Mouse (Mus musculus): ENCODE measurements around the gene Atxn10. TPM values are rescaled to one million over a fixed set of nuclear protein-coding genes. Genes with fewer than 3 reads are reported as not detected.

The Atxn10 gene
- polyA plus RNA-seq, 1 experiment from 2014 or later: 529 TPM

DNA sequence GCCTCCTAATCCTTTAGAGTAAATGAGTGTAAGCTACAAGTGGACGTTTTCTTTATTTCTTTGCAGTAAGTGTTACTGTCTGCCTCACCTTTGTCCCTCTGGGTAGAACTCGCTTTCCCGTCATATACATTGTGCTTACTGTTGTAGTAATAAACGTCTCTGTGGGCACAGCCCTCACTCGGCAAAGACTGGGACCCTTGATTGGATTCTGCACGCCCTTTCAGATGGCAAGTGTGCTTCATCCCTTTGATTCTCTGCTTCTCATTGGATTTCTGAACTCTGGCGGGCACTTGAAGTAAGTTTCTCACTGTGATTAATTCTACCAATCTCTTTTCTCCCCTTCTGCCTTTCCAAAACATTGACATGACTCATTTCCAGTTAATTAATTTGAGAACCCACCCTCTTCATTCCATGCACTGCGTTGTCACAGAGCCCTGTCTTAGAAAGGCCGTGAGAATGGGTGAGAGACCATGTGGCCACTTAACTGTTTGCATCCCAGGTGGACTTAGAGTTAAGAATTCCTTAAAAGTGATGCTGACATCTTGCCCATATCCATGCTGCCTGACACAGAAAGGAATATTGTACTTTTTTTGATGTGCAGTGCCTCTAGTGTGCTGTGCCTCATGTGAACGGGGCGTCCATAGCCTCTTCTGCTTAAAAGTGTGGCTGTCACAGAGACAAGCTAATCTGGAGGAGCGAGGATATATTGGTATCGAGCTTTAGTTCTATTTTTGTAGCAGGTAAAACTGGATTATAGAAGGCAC, 127.2 kb downstream of the Atxn10 start:
- Histone ChIP-seq H3K4me1 (peaks cover 65% of the 10 kb centered on the region), H3K9ac (no peak overlapping the region), H3K4me3 (no peak overlapping the region), H3K4me2 (no peak overlapping the region), H3K27ac (peak overlapping the region; percentile 72), H3K36me3 (replicated peaks) (no peaks in the 10 kb centered on the region), H3K27me3 (replicated peaks) (no peaks in the 10 kb centered on the region), H3K9me3 (no peaks in the 10 kb centered on the region)
- WGBS: 21% methylated on average over 13 of the region's 13 CpGs
- no peak for ATAC-seq (replicated peaks)

DNA sequence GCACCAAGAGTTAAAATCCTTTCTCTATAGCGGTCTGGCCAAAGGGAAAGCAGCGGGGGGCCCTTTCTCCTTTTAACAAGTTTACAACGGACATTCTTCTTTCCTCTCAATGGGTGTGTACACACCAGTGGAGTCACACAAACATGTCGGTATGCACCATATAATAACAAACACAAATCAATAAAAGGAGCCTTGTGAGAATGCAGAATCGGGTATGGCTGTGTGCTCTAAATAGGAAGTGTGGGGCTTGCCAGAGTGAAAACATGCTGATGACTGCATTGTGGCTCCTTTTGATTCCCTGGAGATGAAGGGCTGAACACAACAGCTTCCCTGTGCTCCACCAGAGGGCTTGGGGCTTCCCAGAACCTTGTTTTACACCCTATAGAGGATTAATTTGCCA, 128.1 kb downstream of the Atxn10 start:
- Histone ChIP-seq H3K36me3 (replicated peaks) (no peaks in the 10 kb centered on the region), H3K4me1 (peaks cover 55% of the 10 kb centered on the region), H3K4me2 (no peak overlapping the region), H3K9me3 (no peaks in the 10 kb centered on the region), H3K27me3 (replicated peaks) (no peaks in the 10 kb centered on the region), H3K9ac (no peak overlapping the region), H3K4me3 (no peak overlapping the region), H3K27ac (peak overlapping the region; percentile 72)
- ATAC-seq (replicated peaks): no peak
- WGBS: 6% methylated on average over 5 of the region's 5 CpGs

DNA sequence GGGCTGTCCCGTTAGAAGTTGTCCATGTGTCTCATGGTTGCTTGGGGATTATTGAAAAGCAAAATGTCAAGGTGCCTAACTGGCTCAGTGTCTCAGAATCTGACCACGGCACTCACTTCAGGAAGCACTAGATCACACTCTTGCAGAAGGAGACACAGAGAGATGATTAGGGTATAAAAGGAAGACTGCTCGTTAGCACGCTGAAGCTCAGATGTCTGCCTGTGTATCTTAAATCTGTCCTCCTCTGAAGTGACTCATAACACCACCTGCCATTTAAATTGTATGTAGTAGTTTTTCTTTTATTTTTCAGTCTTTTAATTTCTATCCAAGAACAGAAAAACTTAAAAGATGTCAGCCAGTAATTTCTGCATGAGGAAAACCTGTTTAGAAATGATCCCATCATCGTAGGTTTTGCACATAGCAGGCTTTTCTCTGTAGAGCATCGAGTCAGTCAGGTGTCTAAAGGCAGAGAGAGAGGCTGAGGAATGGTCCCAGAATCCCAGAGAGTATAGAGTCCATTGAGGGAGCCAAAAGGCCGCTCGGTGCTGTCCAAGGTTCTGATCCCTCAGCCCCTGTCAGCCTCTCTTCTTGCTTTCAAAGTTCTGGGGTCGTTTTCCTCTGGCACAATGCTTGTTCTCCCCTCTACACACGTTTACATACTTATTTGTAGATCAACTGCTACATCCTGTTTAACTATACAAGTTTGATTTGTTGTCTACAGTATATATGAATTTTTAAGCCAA, 128.9 kb downstream of the Atxn10 start:
- no peak for ATAC-seq (replicated peaks)
- H3K9me3 ChIP-seq: no peaks in the 10 kb centered on the region
- H3K9ac ChIP-seq: no peak overlapping the region
- H3K27ac ChIP-seq: 0 out of 2 replicates have a peak overlapping the region, but pooled peaks have one; percentile 72
- H3K4me3 ChIP-seq: no peak overlapping the region
- no peaks in the 10 kb centered on the region for H3K27me3 ChIP-seq (replicated peaks)
- H3K36me3 ChIP-seq (replicated peaks): no peaks in the 10 kb centered on the region
- whole genome bisulfite sequencing: 32% methylated on average over 10 of the region's 10 CpGs
- H3K4me1 ChIP-seq: peaks cover 47% of the 10 kb centered on the region
- no peak overlapping the region for H3K4me2 ChIP-seq

DNA sequence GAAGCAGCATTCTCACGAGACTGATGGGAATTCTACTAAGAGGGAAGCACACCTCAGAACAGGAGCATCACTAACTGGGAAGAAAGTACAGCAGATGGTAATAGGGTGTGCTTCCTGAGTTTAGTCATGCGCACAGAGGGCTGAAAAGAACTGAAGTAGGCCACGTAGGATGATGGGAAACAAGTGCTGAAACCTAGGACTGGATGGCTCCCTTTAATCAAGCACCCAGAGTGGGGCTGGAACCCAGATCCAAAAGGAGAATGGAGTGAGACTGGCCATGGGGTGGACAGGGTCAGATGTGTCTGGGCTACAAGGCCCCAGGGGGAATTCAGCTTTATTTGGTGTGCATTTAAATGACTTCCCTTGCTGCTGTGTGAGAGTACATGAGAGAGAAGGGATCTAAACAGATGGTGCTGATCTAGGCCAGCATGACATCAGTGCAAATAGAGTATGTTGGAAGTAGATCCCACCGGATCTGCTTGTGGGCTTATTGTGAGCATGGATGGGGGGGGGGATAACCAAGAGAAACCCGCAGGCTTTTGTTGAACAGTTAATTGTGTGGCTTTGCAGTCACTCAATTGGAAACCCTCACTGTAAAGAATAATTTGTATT, 130.5 kb downstream of the Atxn10 start:
- Histone ChIP-seq H3K4me1 (peaks cover 33% of the 10 kb centered on the region), H3K9me3 (no peaks in the 10 kb centered on the region), H3K27me3 (replicated peaks) (no peaks in the 10 kb centered on the region), H3K27ac (no peak overlapping the region), H3K4me2 (no peak overlapping the region), H3K36me3 (replicated peaks) (no peaks in the 10 kb centered on the region), H3K4me3 (no peak overlapping the region), H3K9ac (no peak overlapping the region)
- 57% methylated on average over 5 of the region's 5 CpGs for WGBS
- ATAC-seq (replicated peaks): no peak

DNA sequence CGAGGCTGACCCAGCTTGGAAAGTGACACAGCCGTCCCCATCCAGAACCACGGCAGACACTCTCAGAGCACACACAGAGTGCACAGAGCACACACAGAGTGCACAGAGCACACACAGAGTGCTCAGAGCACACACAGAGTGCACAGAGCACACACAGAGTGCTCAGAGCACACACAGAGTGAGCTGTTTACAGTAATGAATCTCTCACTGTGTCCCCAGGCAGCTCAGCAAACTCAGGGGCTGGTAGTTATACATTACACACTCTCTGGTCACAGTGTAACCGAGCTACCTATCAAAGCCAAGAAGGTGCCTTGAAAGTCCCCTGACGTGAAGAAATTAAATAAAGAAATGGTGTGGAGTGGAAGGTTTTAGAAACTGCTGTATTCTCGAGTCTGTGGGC, 133.4 kb downstream of the Atxn10 start:
- Histone ChIP-seq H3K27ac (no peak overlapping the region), H3K9ac (no peak overlapping the region), H3K9me3 (no peaks in the 10 kb centered on the region), H3K4me3 (no peak overlapping the region), H3K27me3 (replicated peaks) (no peaks in the 10 kb centered on the region), H3K4me2 (no peak overlapping the region), H3K36me3 (replicated peaks) (no peaks in the 10 kb centered on the region), H3K4me1 (0 out of 2 replicates have a peak, but pooled peaks cover 7% of the 10 kb centered on the region)
- no peak for ATAC-seq (replicated peaks)
- WGBS: 88% methylated on average over 6 of the region's 6 CpGs

DNA sequence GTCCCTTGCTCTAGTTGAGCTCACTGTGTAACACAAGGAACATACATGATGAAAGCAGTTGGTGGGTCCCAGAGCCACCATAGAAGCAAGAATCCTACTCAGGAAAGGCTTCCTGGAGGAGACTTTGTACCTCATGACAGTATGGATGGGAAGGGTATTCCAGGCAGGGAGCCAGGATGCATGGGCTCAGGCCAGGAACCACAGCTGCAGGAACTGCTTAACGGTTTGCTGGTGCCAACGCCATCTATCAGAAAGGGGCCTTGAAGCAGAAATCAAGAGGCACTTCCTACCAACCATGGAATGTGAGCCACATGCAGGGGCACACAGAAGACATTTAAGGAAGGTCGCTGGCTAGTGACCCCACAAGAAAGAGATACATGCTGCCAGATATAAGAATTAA, 138.7 kb downstream of the Atxn10 start:
- no peaks in the 10 kb centered on the region for H3K9me3 ChIP-seq
- H3K4me2 ChIP-seq: no peak overlapping the region
- no peak overlapping the region for H3K27ac ChIP-seq
- H3K9ac ChIP-seq: no peak overlapping the region
- no peak for ATAC-seq (replicated peaks)
- no peak overlapping the region for H3K4me3 ChIP-seq
- no peaks in the 10 kb centered on the region for H3K36me3 ChIP-seq (replicated peaks)
- no peaks in the 10 kb centered on the region for H3K4me1 ChIP-seq
- no peaks in the 10 kb centered on the region for H3K27me3 ChIP-seq (replicated peaks)
- WGBS: 76% methylated on average over 3 of the region's 3 CpGs

DNA sequence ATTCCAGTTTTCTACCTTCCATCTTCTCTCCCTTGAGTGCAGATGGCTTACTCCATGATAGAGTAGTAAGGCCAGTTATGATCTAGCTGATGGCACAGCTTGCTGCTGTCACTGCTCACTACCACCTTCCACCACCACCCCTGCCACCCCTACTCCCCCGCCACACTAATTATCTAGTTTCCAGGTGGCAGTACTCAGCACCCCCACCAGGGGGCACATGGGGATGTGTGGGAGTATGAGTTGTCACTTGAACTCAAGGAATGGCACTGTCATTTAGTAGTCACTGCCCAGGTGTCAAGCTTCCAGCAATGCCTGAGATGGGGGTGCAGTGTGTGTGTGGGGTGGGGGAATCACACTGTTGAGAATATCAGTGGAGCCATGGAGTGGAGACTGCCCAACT, 141.5 kb downstream of the Atxn10 start:
- Histone ChIP-seq H3K27ac (no peak overlapping the region), H3K4me1 (peaks cover 8% of the 10 kb centered on the region), H3K9me3 (no peaks in the 10 kb centered on the region), H3K4me3 (no peak overlapping the region), H3K4me2 (no peak overlapping the region), H3K27me3 (replicated peaks) (no peaks in the 10 kb centered on the region), H3K36me3 (replicated peaks) (no peaks in the 10 kb centered on the region), H3K9ac (no peak overlapping the region)
- no peak for ATAC-seq (replicated peaks)
- WGBS: 26% methylated on average over 1 of the region's 1 CpGs

DNA sequence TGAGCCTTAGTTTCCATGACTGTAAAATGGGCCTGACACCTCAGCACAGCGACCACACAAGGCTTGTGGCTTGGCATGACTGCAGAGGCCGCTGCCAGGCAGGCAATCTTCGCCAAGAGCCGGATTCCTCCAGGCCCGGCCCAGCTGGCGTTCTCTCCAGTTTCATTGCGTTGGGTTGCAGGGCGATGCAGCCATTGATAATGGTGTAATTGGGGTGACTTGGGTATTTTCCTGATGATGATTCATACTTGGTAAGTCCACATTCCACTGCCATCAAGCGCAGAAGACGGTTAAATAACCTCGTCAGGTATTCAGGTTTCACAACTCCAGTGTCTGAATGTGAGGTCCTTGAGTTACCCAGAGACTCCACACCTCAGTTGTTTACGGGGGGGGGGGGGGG, 143.3 kb downstream of the Atxn10 start:
- Histone ChIP-seq H3K9me3 (no peaks in the 10 kb centered on the region), H3K36me3 (replicated peaks) (no peaks in the 10 kb centered on the region), H3K4me3 (no peak overlapping the region), H3K4me1 (peaks cover 8% of the 10 kb centered on the region), H3K27ac (no peak overlapping the region), H3K9ac (no peak overlapping the region), H3K4me2 (no peak overlapping the region), H3K27me3 (replicated peaks) (no peaks in the 10 kb centered on the region)
- WGBS: 87% methylated on average over 12 of the region's 12 CpGs
- ATAC-seq (replicated peaks): no peak

DNA sequence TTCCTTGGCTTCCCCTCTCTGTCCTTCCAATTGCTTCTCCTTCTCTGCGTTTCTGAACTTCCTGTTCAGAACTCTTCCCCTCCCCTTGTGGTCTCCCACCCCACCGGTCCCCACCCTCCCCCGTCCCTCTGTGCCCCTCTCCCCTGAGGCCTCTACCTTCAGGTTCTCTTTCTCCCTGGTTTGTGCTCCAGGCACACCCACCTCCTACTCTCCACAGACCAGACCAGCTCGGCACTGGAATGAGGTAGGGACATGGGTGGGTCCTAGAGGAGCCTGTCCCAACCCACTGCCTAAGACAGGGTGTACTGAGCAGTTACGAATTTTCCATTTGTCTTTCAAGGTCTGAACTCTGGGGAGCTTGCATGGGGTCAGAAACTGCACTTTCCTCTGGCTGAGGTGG, 143.9 kb downstream of the Atxn10 start:
- Histone ChIP-seq H3K27me3 (replicated peaks) (no peaks in the 10 kb centered on the region), H3K9me3 (no peaks in the 10 kb centered on the region), H3K4me1 (peaks cover 8% of the 10 kb centered on the region), H3K36me3 (replicated peaks) (no peaks in the 10 kb centered on the region), H3K27ac (no peak overlapping the region), H3K9ac (no peak overlapping the region), H3K4me2 (no peak overlapping the region), H3K4me3 (no peak overlapping the region)
- 0 out of 2 replicates have a peak, but pooled peaks have one; percentile 25 for ATAC-seq (replicated peaks)
- 64% methylated on average over 5 of the region's 5 CpGs for WGBS

DNA sequence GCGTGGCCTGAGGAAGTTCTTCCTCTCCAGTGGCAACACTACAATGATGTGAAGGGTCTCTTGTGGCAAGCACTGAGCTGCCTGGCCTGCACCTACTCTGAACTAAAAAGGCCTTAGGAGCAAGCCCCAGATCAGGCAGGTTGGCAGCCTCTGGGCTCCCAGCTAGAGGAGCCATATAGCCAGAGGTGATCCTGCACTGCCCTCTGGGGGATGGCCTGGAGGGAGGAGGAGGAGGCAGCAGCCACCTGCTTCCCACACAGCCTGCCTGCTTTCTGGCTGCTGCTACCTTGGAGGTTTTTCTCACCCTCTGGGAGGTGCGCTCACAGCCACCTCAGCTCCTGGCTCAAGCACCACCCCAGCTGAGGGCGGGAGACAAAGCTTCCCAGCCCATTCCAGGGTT, 144.6 kb downstream of the Atxn10 start:
- Histone ChIP-seq H3K4me1 (peaks cover 8% of the 10 kb centered on the region), H3K27me3 (replicated peaks) (no peaks in the 10 kb centered on the region), H3K9ac (no peak overlapping the region), H3K4me2 (no peak overlapping the region), H3K27ac (no peak overlapping the region), H3K4me3 (no peak overlapping the region), H3K36me3 (replicated peaks) (no peaks in the 10 kb centered on the region), H3K9me3 (no peaks in the 10 kb centered on the region)
- ATAC-seq (replicated peaks): peak; percentile 57; the same call in 1 of the 2 replicates
- WGBS: 29% methylated on average over 3 of the region's 3 CpGs

DNA sequence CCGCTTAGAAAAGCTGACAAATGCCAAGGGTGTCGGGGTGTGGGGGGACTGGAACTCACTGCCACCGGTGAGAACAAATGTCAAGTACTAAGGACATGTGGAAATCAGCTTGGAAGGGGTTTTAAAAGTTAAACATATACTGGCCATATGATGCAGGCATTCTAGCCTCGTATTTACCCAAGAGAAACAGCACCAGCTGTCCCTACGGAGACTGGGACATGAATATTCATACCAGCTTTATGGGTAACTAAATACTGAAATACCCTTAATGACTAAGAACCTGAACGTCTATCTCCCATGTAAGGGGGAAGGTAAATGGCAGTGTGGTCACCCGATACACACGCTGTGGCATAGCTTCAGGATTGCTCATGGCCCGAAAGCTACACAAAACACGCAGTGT, 152.9 kb downstream of the Atxn10 start:
- 77% methylated on average over 10 of the region's 10 CpGs for WGBS
- Histone ChIP-seq H3K27ac (no peak overlapping the region), H3K4me3 (no peak overlapping the region), H3K36me3 (replicated peaks) (no peaks in the 10 kb centered on the region), H3K9me3 (no peaks in the 10 kb centered on the region), H3K4me2 (no peak overlapping the region), H3K9ac (no peak overlapping the region), H3K27me3 (replicated peaks) (no peaks in the 10 kb centered on the region), H3K4me1 (peaks cover 12% of the 10 kb centered on the region)
- no peak for ATAC-seq (replicated peaks)

DNA sequence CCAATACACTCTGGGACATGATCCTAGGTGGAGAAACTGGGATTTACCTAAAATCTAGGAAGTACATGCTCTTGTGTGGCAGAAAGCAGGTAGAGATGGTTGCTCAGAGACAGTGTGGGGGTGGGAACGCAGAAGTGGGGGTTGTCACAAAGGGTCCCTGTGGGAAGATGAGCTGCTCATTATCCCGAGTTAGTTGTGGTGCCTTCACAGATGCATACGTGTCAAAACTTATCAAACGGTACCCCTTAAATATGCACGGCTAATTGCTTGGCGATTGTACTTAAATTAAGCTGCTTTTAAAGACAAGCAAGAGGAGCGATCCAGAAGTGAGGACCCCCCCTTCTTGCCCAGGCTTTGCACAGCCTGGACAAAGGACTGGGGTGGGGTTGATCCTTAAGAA, 153.7 kb downstream of the Atxn10 start:
- H3K9me3 ChIP-seq: no peaks in the 10 kb centered on the region
- WGBS: 40% methylated on average over 7 of the region's 7 CpGs
- peaks cover 20% of the 10 kb centered on the region for H3K4me1 ChIP-seq
- ATAC-seq (replicated peaks): no peak
- H3K4me3 ChIP-seq: no peak overlapping the region
- no peaks in the 10 kb centered on the region for H3K36me3 ChIP-seq (replicated peaks)
- no peak overlapping the region for H3K27ac ChIP-seq
- no peak overlapping the region for H3K9ac ChIP-seq
- no peaks in the 10 kb centered on the region for H3K27me3 ChIP-seq (replicated peaks)
- no peak overlapping the region for H3K4me2 ChIP-seq
